Mouse (Mus musculus) Muller cell, postnatal 12 days (primary cell): ENCODE measurements around the gene Tspan33.
"Not testable (repeated sequence)": the region's sequence is repeated elsewhere in the genome, so short reads cannot be mapped to it uniquely, and the experiment has no call there.

Experiments
- DNase-seq: peaks from one replicate; pipeline ENCODE4 v3.0.0-alpha.2; 2015; ENCODE audit errors: inconsistent ontology term

Gene Tspan33

DNA sequence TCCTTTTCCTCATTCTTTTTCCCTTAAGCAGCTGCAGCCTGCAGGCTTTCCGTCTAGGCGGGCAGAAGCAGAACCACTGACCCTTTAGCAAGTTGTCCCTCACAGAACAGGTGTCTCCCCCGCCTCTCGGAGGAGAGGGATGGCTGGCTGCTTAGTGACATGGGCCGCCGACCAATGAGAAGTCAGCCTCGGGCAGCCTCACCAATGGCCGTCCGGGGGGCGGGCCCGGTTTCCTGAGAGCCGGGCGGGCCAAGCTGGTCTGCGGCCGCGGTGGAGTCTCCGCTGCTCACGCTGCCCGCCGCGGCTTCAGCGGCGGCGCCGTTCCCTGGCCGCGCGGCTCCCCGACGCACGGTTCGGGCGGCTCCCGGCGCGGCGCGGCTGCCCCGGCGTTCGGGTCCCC is at the start of gene Tspan33:
Tspan33 (plus strand) TSS at position 270 of the 400 bp plus-strand sequence.
- peak; percentile 96 for DNase-seq

DNA sequence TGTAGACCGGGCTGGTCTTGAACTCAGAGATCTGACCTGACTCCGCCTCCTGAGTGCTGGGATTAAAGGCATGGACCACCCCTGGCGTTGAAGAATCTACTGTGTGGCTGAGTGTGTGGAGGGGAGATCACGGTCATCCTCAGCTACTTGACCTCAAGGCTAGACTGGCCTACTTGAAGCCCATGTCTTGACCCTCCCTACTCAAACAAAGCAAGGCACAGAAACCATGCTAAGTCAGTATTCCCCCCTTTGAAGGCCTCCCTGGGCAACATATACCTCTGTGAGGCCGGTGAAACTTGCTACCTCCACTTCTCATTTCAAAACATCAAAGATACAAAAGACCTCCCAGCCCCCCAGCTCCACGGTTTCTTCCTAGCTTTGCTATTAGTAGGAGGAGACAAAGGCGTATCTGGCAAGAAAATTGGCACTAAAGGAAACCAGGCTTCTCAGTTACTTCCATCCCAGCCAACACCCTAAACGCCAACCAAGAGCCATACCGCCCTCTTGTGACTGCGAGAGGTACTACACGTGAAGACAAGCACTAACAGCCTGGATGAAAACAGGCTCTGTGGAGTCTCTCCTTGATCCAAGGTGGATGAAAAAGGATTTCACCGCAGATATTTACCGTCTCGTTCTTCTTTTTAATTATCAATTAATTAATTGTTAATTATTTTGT is 44.4 kb upstream of the Tspan33 start:
- peak; percentile 53 for DNase-seq

DNA sequence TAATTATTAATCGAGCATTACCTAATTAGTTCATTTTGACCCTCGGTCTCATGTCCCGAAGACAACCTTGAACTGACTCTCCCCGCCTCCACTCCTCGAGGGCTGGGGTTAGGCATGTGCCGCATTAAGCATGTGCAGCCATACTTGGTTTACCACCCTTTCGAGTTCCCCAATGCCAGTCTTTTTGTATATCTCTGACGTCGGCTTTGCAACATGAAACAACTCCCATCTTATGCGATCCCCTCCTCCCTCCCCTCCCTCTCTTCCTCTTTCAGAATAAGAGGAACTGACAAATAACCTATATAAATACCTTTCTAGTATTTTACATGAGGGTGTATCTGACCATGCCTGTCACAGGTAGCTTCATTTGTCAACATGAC is 43.9 kb upstream of the Tspan33 start:
- DNase-seq = no peak

DNA sequence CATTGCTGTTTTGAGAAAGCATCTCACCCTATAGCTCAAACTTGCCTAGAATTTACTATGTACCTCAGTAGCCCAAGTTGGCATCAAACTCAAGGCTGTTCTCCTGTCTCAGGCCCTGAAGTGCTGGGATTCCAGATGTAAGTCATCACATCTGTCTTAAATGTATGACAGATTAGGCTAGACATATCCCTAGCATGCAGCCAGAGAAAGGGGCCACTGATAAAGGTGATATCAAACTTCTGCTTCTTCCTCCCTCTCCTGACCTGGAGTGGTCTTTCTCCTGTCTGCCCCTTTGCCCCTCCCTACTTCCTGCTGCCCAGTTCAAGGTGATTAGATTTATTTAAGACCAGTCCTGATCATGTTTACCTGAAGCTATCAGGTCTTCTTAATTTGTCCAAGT is 40.8 kb upstream of the Tspan33 start:
- DNase-seq = no peak

DNA sequence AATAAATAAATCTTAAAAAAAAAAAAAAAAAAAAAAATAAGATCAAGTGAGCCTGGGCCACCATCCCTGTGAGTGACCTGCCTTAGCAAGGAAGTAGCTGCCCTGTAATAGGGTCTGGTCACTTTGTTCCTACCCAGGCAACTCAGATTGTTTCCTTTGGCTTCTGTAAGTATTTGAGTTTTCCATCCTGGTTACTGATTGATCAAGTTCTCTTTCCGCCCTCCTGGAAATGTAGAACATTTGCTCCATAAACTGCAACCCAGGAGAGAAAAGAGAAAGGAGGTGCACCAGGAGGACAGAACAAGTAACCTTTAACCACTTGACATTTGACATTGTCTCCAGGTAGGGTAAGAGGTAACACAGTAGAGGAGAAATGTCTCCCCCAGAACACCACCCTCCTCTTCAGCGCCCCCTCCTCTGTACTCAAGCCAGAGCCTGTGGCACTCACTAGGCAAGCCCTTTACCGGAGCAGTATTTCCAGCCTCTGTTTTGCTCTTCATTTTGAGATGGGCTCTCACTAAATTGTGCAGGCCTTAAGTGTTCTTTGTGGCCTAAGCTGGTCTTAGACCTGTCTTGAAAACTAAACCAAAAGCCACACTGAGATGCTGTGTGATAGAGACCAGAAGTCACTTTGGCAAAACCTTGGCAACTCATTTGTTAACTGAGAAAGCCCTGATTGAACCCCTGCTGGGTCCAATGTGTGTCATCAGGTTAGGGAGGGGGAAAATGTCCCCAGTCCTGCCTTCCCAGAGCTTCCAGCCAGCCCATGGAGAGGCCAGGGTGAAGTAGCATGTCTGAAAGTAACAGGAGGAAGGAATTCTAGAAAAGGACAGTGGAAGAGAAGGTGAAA is 35.2 kb upstream of the Tspan33 start:
- no peak for DNase-seq

GRCm38 (mm10) chr6:29659964-29660363 is 34.1 kb upstream of the Tspan33 start:
- no peak for DNase-seq

GRCm38 (mm10) chr6:29660662-29661307 is 33.2 kb upstream of the Tspan33 start:
- DNase-seq = peak; percentile 55

DNA sequence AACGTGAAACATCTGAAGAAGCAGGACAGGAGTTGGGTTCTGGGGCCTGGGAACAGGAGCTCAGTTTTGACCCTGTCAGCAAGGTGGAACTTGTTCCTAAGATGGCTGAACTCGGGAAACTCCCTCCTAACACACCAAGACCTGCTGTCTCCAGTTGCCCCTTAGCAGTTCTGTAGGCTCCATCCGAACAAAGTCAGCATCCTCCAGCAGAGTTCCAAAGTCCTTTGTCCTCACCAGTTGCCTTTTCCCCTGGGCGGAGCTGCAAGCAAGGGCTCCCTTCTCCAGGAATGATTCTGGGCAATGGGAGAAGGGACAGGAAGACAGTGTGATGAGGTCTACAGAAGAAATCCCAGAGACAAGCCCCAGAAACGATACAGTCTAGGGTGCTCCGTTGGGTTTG is 26.8 kb upstream of the Tspan33 start:
- no peak for DNase-seq

DNA sequence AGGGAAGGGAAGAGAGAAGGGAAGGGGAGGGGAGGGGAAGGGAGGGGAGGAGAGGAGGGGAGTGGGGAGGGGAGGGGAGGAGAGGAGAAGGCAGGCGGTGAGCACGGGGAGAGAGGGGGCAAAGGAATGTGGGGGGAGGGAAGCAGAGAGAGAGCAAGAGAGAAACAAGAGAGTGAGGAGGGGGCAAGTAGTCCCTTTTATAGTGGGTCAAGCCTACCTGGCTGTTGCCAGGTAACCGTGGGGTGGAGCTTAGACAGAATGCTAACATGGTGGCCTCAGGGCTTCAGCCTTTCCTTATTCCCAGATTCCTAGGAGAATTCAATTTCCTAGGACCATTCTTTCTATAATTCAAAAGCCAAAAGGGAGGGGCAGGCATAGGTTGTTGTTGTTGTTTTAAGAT is 22.3 kb upstream of the Tspan33 start:
- DNase-seq = no peak

- DNase-seq = peak; percentile 63
Measured at GRCm38 (mm10) chr6:29672563-29673411, 21.2 kb upstream of the Tspan33 start.

GRCm38 (mm10) chr6:29673739-29674138 is 20.3 kb upstream of the Tspan33 start:
- no peak for DNase-seq

GRCm38 (mm10) chr6:29679947-29680550 is 14.0 kb upstream of the Tspan33 start:
- DNase-seq = not testable (repeated sequence)

- DNase-seq = no peak
Measured at GRCm38 (mm10) chr6:29681853-29682252, 12.2 kb upstream of the Tspan33 start.

DNA sequence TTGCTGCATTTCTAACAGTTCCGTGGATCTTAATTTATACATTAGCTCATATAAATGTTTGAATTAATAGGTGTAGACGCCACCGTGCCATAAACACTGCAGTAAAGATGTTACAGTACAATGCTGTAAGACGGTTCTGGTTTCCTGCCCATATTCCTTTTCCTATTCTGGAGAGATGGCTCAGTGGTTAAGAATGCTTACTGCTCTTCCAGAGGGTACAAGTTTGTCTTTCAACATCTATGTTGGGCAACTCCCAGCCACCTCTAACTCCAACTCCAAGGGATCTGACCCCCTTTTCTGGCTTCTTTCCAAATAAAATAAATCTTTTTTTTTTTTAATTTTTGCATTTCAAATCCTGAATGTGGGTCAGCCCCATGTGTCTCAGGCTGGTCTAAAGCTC is 9.3 kb upstream of the Tspan33 start:
- no peak for DNase-seq

DNA sequence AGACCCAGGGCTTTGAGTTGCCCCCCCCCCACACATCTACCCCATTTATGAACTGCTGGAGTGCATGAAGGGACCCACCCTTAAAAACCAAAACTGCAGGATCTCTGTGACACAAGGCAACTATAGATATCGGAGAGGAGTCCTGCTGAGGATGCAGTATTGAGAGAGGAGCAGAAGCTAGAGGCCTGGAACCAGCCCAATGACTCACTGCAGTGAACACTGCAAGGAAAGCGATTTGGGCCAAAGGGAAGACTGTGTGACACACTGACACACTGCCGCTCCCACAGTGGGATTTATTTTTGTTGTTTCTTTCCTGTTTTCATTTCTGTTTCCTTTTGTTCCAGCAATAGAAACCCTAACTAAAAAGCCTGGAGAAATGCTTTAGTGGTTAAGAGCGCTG is 8.1 kb upstream of the Tspan33 start:
- DNase-seq = peak; percentile 9

- DNase-seq = no peak
Measured at GRCm38 (mm10) chr6:29689458-29689857, 4.6 kb upstream of the Tspan33 start.

GRCm38 (mm10) chr6:29694375-29695289 is 610 bp downstream of the Tspan33 start:
- peak; percentile 11 for DNase-seq

GRCm38 (mm10) chr6:29695290-29695674 is 1.3 kb downstream of the Tspan33 start:
- no peak for DNase-seq

- no peak for DNase-seq
Measured at GRCm38 (mm10) chr6:29695975-29696374, 2.0 kb downstream of the Tspan33 start.

- no peak for DNase-seq
Measured at GRCm38 (mm10) chr6:29697139-29697538, 3.1 kb downstream of the Tspan33 start.
